Mouse (Mus musculus): ENCODE measurements at regions not wholly inside any gene's neighbourhood (a gene's known extent, or its start where the extent isn't known, plus 50 kb on each side); places are given as distances from the start of the nearest gene placed in this dataset.
A peak's percentile ranks its signal among the peaks of the same experiment; 100 is the strongest.

GRCm38 (mm10) chr13:44372361-44372877 lies 356.9 kb upstream of the Jarid2 start:
- intact Hi-C loops (cut with DNase I), result no loop called here
- no peak for DNase-seq

- DNase-seq, result no peak
- intact Hi-C loops (cut with DNase I), result no loop called here
These were observed 353.7 kb upstream of the Jarid2 start for GRCm38 (mm10) chr13:44375476-44376159.

- intact Hi-C loops (cut with DNase I), result no loop called here
These were observed 353.1 kb upstream of the Jarid2 start for GRCm38 (mm10) chr13:44376160-44376488.

GRCm38 (mm10) chr13:44381721-44382450 lies 347.4 kb upstream of the Jarid2 start:
- intact Hi-C loops (cut with DNase I), result no loop called here

More at GRCm38 (mm10) chr13:44376160-44376488, 353.1 kb upstream of the Jarid2 start:
- no peak for DNase-seq

GRCm38 (mm10) chr13:44383322-44383721 lies 346.0 kb upstream of the Jarid2 start:
- DNase-seq, result no peak
- intact Hi-C loops (cut with DNase I), result no loop called here

More at GRCm38 (mm10) chr13:44381721-44382450, 347.4 kb upstream of the Jarid2 start:
- no peak for DNase-seq

GRCm38 (mm10) chr13:44386767-44387166 lies 342.5 kb upstream of the Jarid2 start:
- intact Hi-C loops (cut with DNase I), result no loop called here

GRCm38 (mm10) chr13:44389696-44390095 lies 339.6 kb upstream of the Jarid2 start:
- intact Hi-C loops (cut with DNase I), result no loop called here

More at GRCm38 (mm10) chr13:44386767-44387166, 342.5 kb upstream of the Jarid2 start:
- no peak for DNase-seq

GRCm38 (mm10) chr13:44390666-44391390 lies 338.4 kb upstream of the Jarid2 start:
- no peak for DNase-seq
- intact Hi-C loops (cut with DNase I), result no loop called here

More at GRCm38 (mm10) chr13:44389696-44390095, 339.6 kb upstream of the Jarid2 start:
- no peak for DNase-seq

- intact Hi-C loops (cut with DNase I), result no loop called here
- no peak for DNase-seq
These were observed 335.3 kb upstream of the Jarid2 start for GRCm38 (mm10) chr13:44394016-44394415.

- peak; percentile 68 for DNase-seq
These were observed 330.5 kb upstream of the Jarid2 start for GRCm38 (mm10) chr13:44398613-44399369.

GRCm38 (mm10) chr13:44399370-44399685 lies 329.9 kb upstream of the Jarid2 start:
- intact Hi-C loops (cut with DNase I), result no loop called here
- DNase-seq, result peak; percentile 71

More at GRCm38 (mm10) chr13:44398613-44399369, 330.5 kb upstream of the Jarid2 start:
- intact Hi-C loops (cut with DNase I), result no loop called here

- DNase-seq, result peak; percentile 71
- intact Hi-C loops (cut with DNase I), result no loop called here
These were observed 329.4 kb upstream of the Jarid2 start for GRCm38 (mm10) chr13:44399831-44400321.

- intact Hi-C loops (cut with DNase I), result no loop called here
- no peak for DNase-seq
These were observed 325.2 kb upstream of the Jarid2 start for GRCm38 (mm10) chr13:44404010-44404575.

GRCm38 (mm10) chr13:44407307-44407706 lies 322.0 kb upstream of the Jarid2 start:
- DNase-seq, result no peak
- intact Hi-C loops (cut with DNase I), result no loop called here

GRCm38 (mm10) chr13:44408619-44408959 lies 320.7 kb upstream of the Jarid2 start:
- DNase-seq, result no peak
- intact Hi-C loops (cut with DNase I), result no loop called here

GRCm38 (mm10) chr13:44408960-44409719 lies 320.1 kb upstream of the Jarid2 start:
- peak; percentile 32 for DNase-seq
- intact Hi-C loops (cut with DNase I), result no loop called here

GRCm38 (mm10) chr13:44409720-44410047 lies 319.6 kb upstream of the Jarid2 start:
- DNase-seq, result no peak
- intact Hi-C loops (cut with DNase I), result no loop called here

GRCm38 (mm10) chr13:44411781-44412496 lies 317.3 kb upstream of the Jarid2 start:
- intact Hi-C loops (cut with DNase I), result no loop called here
- no peak for DNase-seq

- intact Hi-C loops (cut with DNase I), result no loop called here
- DNase-seq, result no peak
These were observed 316.0 kb upstream of the Jarid2 start for GRCm38 (mm10) chr13:44413305-44413704.

Data from left cerebral cortex, postnatal 4 days (tissue).